Mouse (Mus musculus): ENCODE measurements around the gene Cpt1b. TPM values are rescaled to one million over a fixed set of nuclear protein-coding genes. Genes with fewer than 3 reads are reported as not detected.

Cpt1b gene
- total and polyA plus RNA-seq, 3 experiments, result 0.88 to 7.7 (median 2.1) TPM

- no peak overlapping the region for H3K4me3 ChIP-seq (ENCODE audit: low read depth, low read length)
- no peaks in the 10 kb centered on the region for H3K4me1 ChIP-seq (ENCODE audit: insufficient read depth, low read depth, low read length)
- DNase-seq (ENCODE audit: low spot score) (no peak), ATAC-seq (ENCODE audit: extremely low read depth, insufficient number of reproducible peaks, low FRiP score, poor library complexity, severe bottlenecking) (no peak)
- H3K9me3 ChIP-seq (replicated peaks), result no peaks in the 10 kb centered on the region
- H3K36me3 ChIP-seq (replicated peaks), result no peaks in the 10 kb centered on the region
- TF ChIP-seq TAL1 (conservative IDR thresholded peaks at IDR 0.05; ENCODE audit: low read depth, low read length), result no peak
- no peak for TF ChIP-seq POLR2AphosphoS5 (IDR thresholded peaks at IDR 0.05; ENCODE audit: insufficient replicate concordance, low read depth, low read length)
- no peak for TF ChIP-seq CTCF (IDR thresholded peaks at IDR 0.05; ENCODE audit: low read depth, low read length)
- no peak for TF ChIP-seq GATA1 (IDR thresholded peaks at IDR 0.05; ENCODE audit: borderline replicate concordance, low read length)
- no peak for TF ChIP-seq GATA2 (IDR thresholded peaks at IDR 0.05; ENCODE audit: borderline replicate concordance, low read depth, low read length)
- peaks cover 13% of the 10 kb centered on the region; the same call in 1 of the 2 replicates for H3K27me3 ChIP-seq (ENCODE audit: insufficient read depth, low read length)
These were observed 34.2 kb upstream of the Cpt1b start for GRCm38 (mm10) chr15:89459821-89460220.

GRCm38 (mm10) chr15:89458942-89459341, 33.3 kb upstream of the Cpt1b start:
- Histone ChIP-seq H3K27me3 (ENCODE audit: insufficient read depth, low read length) (peaks cover 13% of the 10 kb centered on the region; the same call in 1 of the 2 replicates), H3K36me3 (replicated peaks) (no peaks in the 10 kb centered on the region), H3K4me3 (ENCODE audit: low read depth, low read length) (no peak overlapping the region), H3K9me3 (replicated peaks) (peaks cover 3% of the 10 kb centered on the region), H3K4me1 (ENCODE audit: insufficient read depth, low read depth, low read length) (no peaks in the 10 kb centered on the region)
- ATAC-seq (ENCODE audit: extremely low read depth, insufficient number of reproducible peaks, low FRiP score, poor library complexity, severe bottlenecking) (no peak), DNase-seq (ENCODE audit: low spot score) (no peak)
- no peak for TF ChIP-seq GATA2 (IDR thresholded peaks at IDR 0.05; ENCODE audit: borderline replicate concordance, low read depth, low read length)
- TF ChIP-seq GATA1 (IDR thresholded peaks at IDR 0.05; ENCODE audit: borderline replicate concordance, low read length), result no peak
- no peak for TF ChIP-seq CTCF (IDR thresholded peaks at IDR 0.05; ENCODE audit: low read depth, low read length)
- no peak for TF ChIP-seq POLR2AphosphoS5 (IDR thresholded peaks at IDR 0.05; ENCODE audit: insufficient replicate concordance, low read depth, low read length)
- no peak for TF ChIP-seq TAL1 (conservative IDR thresholded peaks at IDR 0.05; ENCODE audit: low read depth, low read length)

- H3K27me3 ChIP-seq (ENCODE audit: insufficient read depth, low read length), result peaks cover 10% of the 10 kb centered on the region; the same call in 1 of the 2 replicates
- H3K36me3 ChIP-seq (replicated peaks), result no peaks in the 10 kb centered on the region
- TF ChIP-seq POLR2AphosphoS5 (IDR thresholded peaks at IDR 0.05; ENCODE audit: insufficient replicate concordance, low read depth, low read length) (no peak), GATA2 (IDR thresholded peaks at IDR 0.05; ENCODE audit: borderline replicate concordance, low read depth, low read length) (no peak), TAL1 (conservative IDR thresholded peaks at IDR 0.05; ENCODE audit: low read depth, low read length) (no peak), GATA1 (IDR thresholded peaks at IDR 0.05; ENCODE audit: borderline replicate concordance, low read length) (no peak), CTCF (IDR thresholded peaks at IDR 0.05; ENCODE audit: low read depth, low read length) (no peak)
- peaks cover 9% of the 10 kb centered on the region for H3K9me3 ChIP-seq (replicated peaks)
- H3K4me3 ChIP-seq (ENCODE audit: low read depth, low read length), result no peak overlapping the region
- DNase-seq (ENCODE audit: low spot score), result no peak
- H3K4me1 ChIP-seq (ENCODE audit: insufficient read depth, low read depth, low read length), result no peaks in the 10 kb centered on the region
- no peak for ATAC-seq (ENCODE audit: extremely low read depth, insufficient number of reproducible peaks, low FRiP score, poor library complexity, severe bottlenecking)
These were observed 30.0 kb upstream of the Cpt1b start for GRCm38 (mm10) chr15:89455642-89456041.

GRCm38 (mm10) chr15:89454857-89455256, 29.2 kb upstream of the Cpt1b start:
- H3K36me3 ChIP-seq (replicated peaks), result no peaks in the 10 kb centered on the region
- ATAC-seq (ENCODE audit: extremely low read depth, insufficient number of reproducible peaks, low FRiP score, poor library complexity, severe bottlenecking), result no peak
- H3K9me3 ChIP-seq (replicated peaks), result peaks cover 9% of the 10 kb centered on the region
- TF ChIP-seq CTCF (IDR thresholded peaks at IDR 0.05; ENCODE audit: low read depth, low read length) (no peak), POLR2AphosphoS5 (IDR thresholded peaks at IDR 0.05; ENCODE audit: insufficient replicate concordance, low read depth, low read length) (no peak), GATA2 (IDR thresholded peaks at IDR 0.05; ENCODE audit: borderline replicate concordance, low read depth, low read length) (no peak), TAL1 (conservative IDR thresholded peaks at IDR 0.05; ENCODE audit: low read depth, low read length) (no peak), GATA1 (IDR thresholded peaks at IDR 0.05; ENCODE audit: borderline replicate concordance, low read length) (no peak)
- DNase-seq (ENCODE audit: low spot score), result no peak
- H3K4me1 ChIP-seq (ENCODE audit: insufficient read depth, low read depth, low read length), result no peaks in the 10 kb centered on the region
- H3K27me3 ChIP-seq (ENCODE audit: insufficient read depth, low read length), result peaks cover 10% of the 10 kb centered on the region; the same call in 1 of the 2 replicates
- no peak overlapping the region for H3K4me3 ChIP-seq (ENCODE audit: low read depth, low read length)

GRCm38 (mm10) chr15:89453865-89454478, 28.3 kb upstream of the Cpt1b start, which contains the start of gene Mapk8ip2:
TSS of gene Mapk8ip2 (plus strand) at chr15:89453913.
- Histone ChIP-seq H3K4me1 (ENCODE audit: insufficient read depth, low read depth, low read length) (no peaks in the 10 kb centered on the region), H3K9me3 (replicated peaks) (peaks cover 9% of the 10 kb centered on the region), H3K27me3 (ENCODE audit: insufficient read depth, low read length) (peaks cover 9% of the 10 kb centered on the region; the same call in 1 of the 2 replicates), H3K4me3 (ENCODE audit: low read depth, low read length) (no peak within 1 kb of the TSS; the same call in 1 of the 2 replicates), H3K36me3 (replicated peaks) (no peaks in the 10 kb centered on the region)
- ATAC-seq (ENCODE audit: extremely low read depth, insufficient number of reproducible peaks, low FRiP score, poor library complexity, severe bottlenecking), result no peak
- TF ChIP-seq TAL1 (conservative IDR thresholded peaks at IDR 0.05; ENCODE audit: low read depth, low read length) (no peak), GATA2 (IDR thresholded peaks at IDR 0.05; ENCODE audit: borderline replicate concordance, low read depth, low read length) (no peak), CTCF (IDR thresholded peaks at IDR 0.05; ENCODE audit: low read depth, low read length) (no peak), GATA1 (IDR thresholded peaks at IDR 0.05; ENCODE audit: borderline replicate concordance, low read length) (no peak), POLR2AphosphoS5 (IDR thresholded peaks at IDR 0.05; ENCODE audit: insufficient replicate concordance, low read depth, low read length) (no peak)
- DNase-seq (ENCODE audit: low spot score), result no peak
